Mouse (Mus musculus) heart, embryonic 15.5 days (tissue): ENCODE measurements around the gene Mecom. TPM values are rescaled to one million over a fixed set of nuclear protein-coding genes. Genes with fewer than 3 reads are reported as not detected.
"Not testable (repeated sequence)": the region's sequence is repeated elsewhere in the genome, so short reads cannot be mapped to it uniquely, and the experiment has no call there.

Source experiments
- ATAC-seq: fragments of 200-750 bp; cut with Nextera tagmentation; replicated peaks from 2 replicates; pipeline ENCODE4 v1.8.0; 2017; ENCODE audit warnings: low read depth, moderate TSS enrichment; ENCODE audit not compliant: insufficient number of reproducible peaks, insufficient read depth, low FRiP score
- H3K27ac ChIP-seq: fragments of 300-500 bp; sonication (generic); 2 replicates; pipeline ENCODE4 v1.5.1; 2015; ENCODE audit warnings: mild to moderate bottlenecking, inconsistent platforms
- H3K27me3 ChIP-seq: fragments of 300-500 bp; sonication (generic); 2 replicates; pipeline ENCODE4 v1.6.1; 2015; ENCODE audit warnings: inconsistent platforms
- H3K36me3 ChIP-seq: fragments of 300-500 bp; sonication (generic); 2 replicates; pipeline ENCODE4 v1.6.1; 2015; ENCODE audit warnings: mild to moderate bottlenecking, inconsistent platforms
- H3K4me1 ChIP-seq: fragments of 300-500 bp; sonication (generic); replicated peaks from 2 replicates; pipeline ENCODE4 v1.6.1; 2015; ENCODE audit warnings: inconsistent platforms
- H3K4me2 ChIP-seq: fragments of 300-500 bp; sonication (generic); 2 replicates; pipeline ENCODE4 v1.6.1; 2015; ENCODE audit warnings: inconsistent platforms, mild to moderate bottlenecking, moderate library complexity
- H3K4me3 ChIP-seq: fragments of 300-500 bp; sonication (generic); 2 replicates; pipeline ENCODE4 v1.5.1; 2015; ENCODE audit warnings: mild to moderate bottlenecking, inconsistent platforms
- H3K9ac ChIP-seq: fragments of 300-500 bp; sonication (generic); 2 replicates; pipeline ENCODE4 v1.6.1; 2015; ENCODE audit warnings: mild to moderate bottlenecking, inconsistent platforms
- H3K9me3 ChIP-seq: fragments of 300-500 bp; sonication (generic); replicated peaks from 2 replicates; pipeline ENCODE4 v1.6.1; 2016; ENCODE audit warnings: inconsistent platforms
- WGBS: fragments of 180-500 bp; shearing (Covaris S2); methylation state at CpG from one replicate; pipeline ENCODE4 v1.1.7; 2015; ENCODE audit warnings: mixed read lengths; 5-methylcytosine and 5-hydroxymethylcytosine counted together
- polyA plus RNA-seq: library from polyadenylated mRNA; unstranded; fragments of >200 nt; fragmentation: Nextera tagmentation; extraction: Ambion mirVana; gene quantifications from 2 replicates; pipeline ENCODE4 v1.2.1, GENCODE M21; 2015

The Mecom gene
- polyA plus RNA-seq, 1 experiment from 2014 or later, result 17.3 TPM

GRCm38 (mm10) chr3:30244401-30244871 is 303.4 kb downstream of the Mecom start:
- H3K9me3 ChIP-seq, result no peaks in the 10 kb centered on the region
- H3K9ac ChIP-seq, result no peak overlapping the region
- H3K27ac ChIP-seq, result peak overlapping the region; percentile 75
- no peak overlapping the region for H3K4me3 ChIP-seq
- H3K4me2 ChIP-seq, result no peak overlapping the region
- peak; percentile 78 for ATAC-seq
- H3K4me1 ChIP-seq, result peaks cover 19% of the 10 kb centered on the region
- no peaks in the 10 kb centered on the region for H3K27me3 ChIP-seq
- H3K36me3 ChIP-seq, result no peaks in the 10 kb centered on the region
- WGBS, result 33% methylated on average over 7 of the region's 7 CpGs

- no peak overlapping the region for H3K9ac ChIP-seq
- H3K36me3 ChIP-seq, result no peaks in the 10 kb centered on the region
- 57% methylated on average over 8 of the region's 8 CpGs for WGBS
- H3K4me3 ChIP-seq, result no peak overlapping the region
- H3K4me2 ChIP-seq, result no peak overlapping the region
- peak overlapping the region; percentile 75 for H3K27ac ChIP-seq
- H3K27me3 ChIP-seq, result no peaks in the 10 kb centered on the region
- ATAC-seq, result no peak
- H3K9me3 ChIP-seq, result no peaks in the 10 kb centered on the region
- peaks cover 19% of the 10 kb centered on the region for H3K4me1 ChIP-seq
These were observed 304.0 kb downstream of the Mecom start for GRCm38 (mm10) chr3:30243776-30244275.

GRCm38 (mm10) chr3:30239416-30239815 is 308.4 kb downstream of the Mecom start:
- Histone ChIP-seq H3K27ac (no peak overlapping the region), H3K4me1 (peaks cover under 1% of the 10 kb centered on the region; the same call in 1 of the 2 replicates), H3K27me3 (no peaks in the 10 kb centered on the region), H3K36me3 (no peaks in the 10 kb centered on the region), H3K4me2 (no peak overlapping the region), H3K9me3 (no peaks in the 10 kb centered on the region), H3K4me3 (no peak overlapping the region), H3K9ac (no peak overlapping the region)
- 76% methylated on average over 1 of the region's 1 CpGs for WGBS
- no peak for ATAC-seq

- Histone ChIP-seq H3K9ac (no peak overlapping the region), H3K9me3 (no peaks in the 10 kb centered on the region), H3K27ac (no peak overlapping the region), H3K27me3 (no peaks in the 10 kb centered on the region), H3K4me1 (no peaks in the 10 kb centered on the region), H3K4me2 (no peak overlapping the region), H3K36me3 (no peaks in the 10 kb centered on the region), H3K4me3 (no peak overlapping the region)
- ATAC-seq, result no peak
- WGBS, result 83% methylated on average over 5 of the region's 5 CpGs
These were observed 310.3 kb downstream of the Mecom start for GRCm38 (mm10) chr3:30237493-30237892.

GRCm38 (mm10) chr3:30234018-30234417 is 313.8 kb downstream of the Mecom start:
- Histone ChIP-seq H3K27ac (no peak overlapping the region), H3K27me3 (no peaks in the 10 kb centered on the region), H3K4me3 (no peak overlapping the region), H3K4me2 (no peak overlapping the region), H3K36me3 (no peaks in the 10 kb centered on the region), H3K4me1 (no peaks in the 10 kb centered on the region), H3K9ac (no peak overlapping the region), H3K9me3 (no peaks in the 10 kb centered on the region)
- WGBS, result 67% methylated on average over 1 of the region's 1 CpGs
- no peak for ATAC-seq

GRCm38 (mm10) chr3:30227964-30228670 is 319.7 kb downstream of the Mecom start:
- Histone ChIP-seq H3K27ac (no peak overlapping the region), H3K36me3 (no peaks in the 10 kb centered on the region), H3K9me3 (no peaks in the 10 kb centered on the region), H3K4me1 (peaks cover 6% of the 10 kb centered on the region; the same call in 1 of the 2 replicates), H3K4me3 (no peak overlapping the region), H3K9ac (no peak overlapping the region), H3K4me2 (no peak overlapping the region), H3K27me3 (no peaks in the 10 kb centered on the region)
- 69% methylated on average over 12 of the region's 12 CpGs for WGBS
- ATAC-seq, result no peak

- Histone ChIP-seq H3K9me3 (no peaks in the 10 kb centered on the region), H3K27ac (no peak overlapping the region), H3K4me1 (peaks cover 6% of the 10 kb centered on the region; the same call in 1 of the 2 replicates), H3K4me3 (no peak overlapping the region), H3K36me3 (no peaks in the 10 kb centered on the region), H3K27me3 (no peaks in the 10 kb centered on the region), H3K9ac (no peak overlapping the region), H3K4me2 (no peak overlapping the region; the same call in 1 of the 2 replicates)
- ATAC-seq, result no peak
- WGBS, result 42% methylated on average over 13 of the region's 13 CpGs
These were observed 320.9 kb downstream of the Mecom start for GRCm38 (mm10) chr3:30226928-30227370.

GRCm38 (mm10) chr3:30225200-30225599 is 322.6 kb downstream of the Mecom start:
- not testable (repeated sequence) for H3K9me3 ChIP-seq, H3K4me2 ChIP-seq, H3K27ac ChIP-seq, H3K4me1 ChIP-seq, H3K36me3 ChIP-seq, H3K9ac ChIP-seq, ATAC-seq, H3K4me3 ChIP-seq, H3K27me3 ChIP-seq
- 70% methylated on average over 6 of the region's 6 CpGs for WGBS

DNA sequence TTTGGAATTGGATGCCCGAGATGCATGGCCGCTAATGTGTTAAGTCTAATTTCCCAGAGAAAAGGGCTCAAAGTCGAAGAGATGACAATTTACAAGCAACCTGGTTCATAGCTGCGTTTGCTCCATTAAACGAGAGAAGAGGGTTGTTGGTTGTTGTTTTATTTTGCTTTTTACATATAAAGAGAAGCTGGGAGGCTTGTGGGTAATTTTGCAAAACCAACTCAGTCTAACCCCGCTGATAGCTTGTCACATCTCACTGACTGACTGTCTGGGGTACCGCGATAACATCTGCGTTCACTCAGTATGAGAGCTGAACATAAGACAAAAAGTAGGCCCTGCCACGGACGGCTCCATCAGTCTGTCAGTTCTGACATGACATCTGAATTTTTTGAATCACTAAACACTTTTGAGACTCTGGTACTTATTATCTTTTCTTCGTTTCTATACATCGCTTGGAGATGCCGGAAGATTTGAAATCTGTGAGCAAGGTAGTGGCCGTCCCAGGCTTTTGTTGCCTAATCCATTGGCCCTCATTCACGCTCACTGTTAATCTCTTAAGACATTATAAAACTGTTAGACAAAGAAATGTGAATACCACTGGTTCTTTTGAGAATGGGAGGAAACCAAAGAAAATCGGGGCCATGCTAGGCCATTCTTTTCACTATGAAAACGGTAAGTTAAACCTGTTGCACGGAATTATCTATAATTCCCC is 327.0 kb downstream of the Mecom start:
- H3K4me3 ChIP-seq, result no peak overlapping the region
- WGBS, result 72% methylated on average over 19 of the region's 19 CpGs

GRCm38 (mm10) chr3:30219891-30220290 is 327.9 kb downstream of the Mecom start:
- 54% methylated on average over 8 of the region's 8 CpGs for WGBS

More for the DNA sequence above, 327.0 kb downstream of the Mecom start:
- H3K27ac ChIP-seq, result no peak overlapping the region
- no peaks in the 10 kb centered on the region for H3K27me3 ChIP-seq
- no peaks in the 10 kb centered on the region for H3K9me3 ChIP-seq
- no peaks in the 10 kb centered on the region for H3K36me3 ChIP-seq
- H3K4me1 ChIP-seq, result peaks cover 7% of the 10 kb centered on the region
- no peak for ATAC-seq
- no peak overlapping the region for H3K9ac ChIP-seq
- H3K4me2 ChIP-seq, result no peak overlapping the region

DNA sequence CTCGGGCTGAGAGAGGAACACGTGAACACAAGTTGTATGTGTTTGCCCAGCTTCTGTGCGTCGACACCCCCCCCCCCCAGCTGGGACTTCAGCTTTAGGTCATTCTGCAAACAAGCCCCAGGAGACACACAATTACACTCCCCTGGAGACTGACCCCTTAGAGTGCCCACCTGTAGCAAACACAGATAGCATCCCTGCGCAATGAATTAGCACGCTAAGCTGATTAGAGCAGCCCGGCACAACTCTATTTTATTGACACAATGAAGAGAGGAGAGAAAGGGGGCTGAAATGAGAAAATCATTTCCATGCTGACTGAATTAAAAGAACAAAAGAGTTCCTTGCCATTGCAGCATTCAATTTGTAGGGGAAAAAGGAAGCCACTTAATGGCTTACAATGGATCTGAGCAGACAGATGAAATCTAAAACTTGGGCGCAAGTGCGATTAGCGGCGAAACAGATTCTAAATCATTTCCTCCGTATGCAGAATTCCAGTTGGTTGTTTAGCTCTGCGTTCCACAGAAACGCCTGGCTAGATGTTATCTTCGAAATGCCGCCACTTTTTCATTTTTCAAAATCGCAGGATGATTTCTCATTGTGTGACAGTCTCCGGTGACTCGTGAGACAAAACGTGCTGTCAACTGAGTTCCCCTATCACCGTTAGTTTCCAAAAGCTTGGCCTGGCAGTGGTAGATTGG is 328.5 kb downstream of the Mecom start:
- H3K9me3 ChIP-seq, result no peaks in the 10 kb centered on the region
- H3K27ac ChIP-seq, result 0 out of 2 replicates have a peak overlapping the region, but pooled peaks have one; percentile 12
- H3K9ac ChIP-seq, result no peak overlapping the region
- H3K27me3 ChIP-seq, result no peaks in the 10 kb centered on the region
- peaks cover 7% of the 10 kb centered on the region for H3K4me1 ChIP-seq
- 11% methylated on average over 21 of the region's 21 CpGs for WGBS
- no peaks in the 10 kb centered on the region for H3K36me3 ChIP-seq
- peak overlapping the region; percentile 39 for H3K4me3 ChIP-seq
- ATAC-seq, result no peak
- peak overlapping the region; percentile 59 for H3K4me2 ChIP-seq

More at GRCm38 (mm10) chr3:30219891-30220290, 327.9 kb downstream of the Mecom start:
- no peak for ATAC-seq
- Histone ChIP-seq H3K4me2 (peak overlapping the region; percentile 59), H3K27ac (no peak overlapping the region), H3K9me3 (no peaks in the 10 kb centered on the region), H3K36me3 (no peaks in the 10 kb centered on the region), H3K4me3 (peak overlapping the region; percentile 39), H3K9ac (no peak overlapping the region), H3K27me3 (no peaks in the 10 kb centered on the region), H3K4me1 (peaks cover 7% of the 10 kb centered on the region)
